Mouse (Mus musculus) thymus, postnatal 36 days (tissue): Measurements from ENCODE around the gene Vmn2r3.
"Not testable (repeated sequence)": the region's sequence is repeated elsewhere in the genome, so short reads cannot be mapped to it uniquely, and the experiment has no call there.

Experiments used
- DNase-seq, 2 experiments: peaks; one replicate each; pipeline ENCODE4 v3.0.0; 2022; ENCODE audit warnings: mixed read lengths in 2 of 2

Gene Vmn2r3

DNA sequence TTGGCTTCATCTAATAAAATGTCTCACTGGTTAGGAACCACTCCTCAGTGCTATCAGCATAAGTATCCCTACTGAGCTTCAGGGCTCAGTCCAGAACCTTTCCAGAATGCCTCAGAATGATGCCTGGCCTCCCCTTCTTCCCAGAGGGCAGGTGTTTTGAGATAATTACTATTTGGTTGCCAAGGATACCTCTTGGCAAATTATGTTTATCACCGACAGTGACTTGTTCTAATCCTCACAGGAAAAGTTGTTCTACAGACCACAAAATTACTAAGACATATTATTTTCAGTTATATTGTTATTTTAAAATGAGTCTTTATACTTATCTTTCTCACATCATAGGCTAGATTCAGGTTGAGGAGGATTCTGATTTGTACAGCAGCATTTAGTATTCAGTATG, at the start of gene Vmn2r3:
Gene Vmn2r3, minus strand, starts transcription at position 101 of the 400 bp plus-strand sequence.
- DNase-seq, result no peak

DNA sequence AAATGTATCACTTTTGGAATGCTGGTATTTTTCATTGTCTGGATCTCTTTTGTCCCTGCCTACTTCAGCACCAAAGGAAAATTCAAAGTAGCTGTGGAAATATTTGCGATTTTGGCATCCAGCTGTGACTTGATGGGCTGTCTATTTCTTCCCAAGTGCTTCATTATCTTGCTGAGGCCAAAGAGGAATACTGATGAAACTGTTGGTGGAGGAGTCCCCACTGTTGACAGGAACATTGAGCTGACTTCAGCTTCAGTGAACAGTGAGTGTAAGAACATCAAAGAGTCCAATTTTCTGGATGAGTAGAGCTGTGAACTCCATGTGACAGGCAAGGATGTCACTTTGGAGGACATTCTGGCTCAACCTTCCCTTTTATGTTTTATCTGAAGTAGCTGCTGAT, 43.0 kb upstream of the Vmn2r3 start:
- DNase-seq, result no peak

DNA sequence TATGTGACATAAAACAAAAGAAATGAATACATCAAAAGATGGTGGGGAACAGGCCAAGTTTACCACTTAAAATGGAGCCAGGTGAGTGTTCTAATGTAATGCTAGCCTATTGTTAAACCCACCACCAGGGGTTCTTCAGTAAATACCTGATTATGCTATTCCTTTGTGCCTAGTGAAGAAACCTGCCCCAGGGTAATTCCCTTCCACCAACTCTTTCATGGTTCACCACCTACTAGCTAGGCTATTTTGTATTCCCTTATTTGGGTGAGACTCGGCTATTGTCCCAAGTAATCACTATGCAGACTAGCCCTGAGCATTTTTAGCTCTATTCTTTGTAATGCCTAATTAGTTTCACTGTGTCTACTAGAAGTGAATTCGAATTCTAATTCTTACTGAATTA, 32.3 kb upstream of the Vmn2r3 start:
- no peak for DNase-seq

DNA sequence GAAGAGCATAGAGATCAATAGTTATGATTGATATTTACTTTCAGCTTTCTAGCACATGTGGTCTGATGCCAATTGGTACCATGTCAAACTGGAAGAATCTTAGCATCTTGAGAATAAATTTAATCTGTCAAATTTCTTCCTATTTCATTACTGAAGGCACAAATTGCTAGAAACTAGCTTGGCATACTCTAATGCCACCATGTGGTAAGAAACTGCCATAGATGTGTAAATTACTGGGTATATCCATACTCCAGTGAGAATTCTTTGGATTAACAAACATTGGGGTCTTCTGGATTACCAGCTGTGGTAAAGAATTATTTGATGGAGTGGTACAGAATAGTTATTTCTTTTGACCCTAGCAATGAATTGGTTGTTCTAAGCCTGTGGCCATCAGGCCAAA, 17.3 kb upstream of the Vmn2r3 start:
- DNase-seq, result no peak

DNA sequence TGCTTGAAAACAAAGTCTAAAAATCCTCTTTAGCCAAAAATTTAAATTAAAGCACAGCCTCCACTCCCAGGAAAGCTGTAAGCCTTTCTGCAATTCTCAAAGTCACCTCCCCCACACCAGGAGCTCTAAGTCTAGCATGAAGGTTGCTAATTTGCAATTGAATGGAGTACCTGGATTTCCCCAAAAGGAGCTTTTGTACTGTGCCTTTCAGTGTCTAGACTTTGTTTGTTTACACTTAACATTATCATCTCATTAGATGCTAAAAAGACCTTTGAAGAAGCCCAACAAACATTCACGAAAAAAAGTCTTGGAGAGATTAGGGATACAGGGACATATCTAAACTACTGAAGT, 23.8 kb downstream of the Vmn2r3 start:
- no peak for DNase-seq

DNA sequence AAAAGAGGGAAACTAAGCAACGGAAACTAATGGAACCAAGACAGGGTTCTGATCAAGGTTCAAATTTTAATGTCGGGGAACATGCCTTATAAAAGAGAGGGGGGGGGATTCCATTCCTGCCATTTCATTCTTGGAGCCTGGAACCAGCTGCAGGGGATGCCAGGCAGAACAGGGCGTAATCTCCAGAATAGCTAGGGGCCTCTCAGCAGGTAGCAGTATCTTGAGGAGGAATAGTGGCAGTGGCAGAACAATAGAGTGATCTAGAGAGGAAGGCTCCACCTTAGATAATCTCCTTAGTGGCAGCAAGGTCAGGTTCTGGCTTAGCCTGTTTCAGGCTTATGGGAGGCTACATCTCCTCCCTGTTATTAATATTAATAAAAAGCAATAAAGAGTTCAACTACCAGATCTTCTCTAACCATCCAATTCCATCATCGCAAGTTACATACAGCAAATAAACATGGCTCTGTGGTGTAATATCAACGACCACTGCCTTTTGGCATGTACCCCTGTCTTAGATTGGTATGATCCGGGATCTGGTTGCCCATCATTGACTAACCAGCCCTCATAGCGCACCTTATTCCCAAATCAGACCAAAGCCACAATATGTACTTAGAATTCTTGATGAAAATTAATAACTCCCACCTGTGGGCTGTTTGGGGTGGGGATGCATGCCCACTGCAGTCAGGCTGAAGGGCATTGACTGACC, 24.3 kb downstream of the Vmn2r3 start:
- not testable (repeated sequence) for DNase-seq

DNA sequence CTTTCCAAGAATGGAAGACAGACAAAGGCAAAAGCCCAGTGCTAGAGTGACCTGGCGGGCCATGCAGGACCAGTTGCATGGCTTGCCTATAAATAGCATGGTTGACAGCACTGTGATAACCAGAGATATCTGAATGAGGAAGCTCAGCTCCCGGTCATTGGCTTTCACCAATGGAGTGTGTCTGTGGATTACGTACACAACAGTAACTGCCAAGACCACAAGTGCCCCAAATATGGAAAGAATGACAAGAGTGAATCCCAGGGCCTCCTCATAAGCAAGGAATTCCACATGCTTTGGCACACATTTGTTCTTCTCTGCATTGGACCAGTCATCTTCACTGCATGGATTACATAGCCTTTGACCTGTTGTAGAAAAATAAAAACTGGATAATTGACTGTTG, 29.9 kb downstream of the Vmn2r3 start:
- no peak for DNase-seq

DNA sequence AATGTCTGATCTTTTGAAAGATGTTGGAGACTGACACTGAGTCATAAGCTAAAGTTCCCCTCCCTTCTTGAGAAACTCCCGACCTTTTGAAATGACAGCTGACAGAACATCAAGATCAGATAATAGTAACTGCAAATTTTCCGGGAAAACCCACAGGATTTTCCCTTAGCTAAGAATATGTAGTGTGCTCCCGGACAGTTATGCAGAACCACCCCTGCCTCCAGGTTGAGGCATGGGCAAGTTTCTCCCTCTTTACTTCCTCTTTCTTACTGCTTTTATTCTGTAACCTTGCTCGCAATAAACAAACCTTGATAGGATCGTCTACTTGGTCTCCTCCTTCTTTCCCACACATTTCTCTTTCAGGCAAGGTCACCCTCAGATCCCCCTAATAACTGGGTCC, 37.9 kb downstream of the Vmn2r3 start:
- no peak for DNase-seq

DNA sequence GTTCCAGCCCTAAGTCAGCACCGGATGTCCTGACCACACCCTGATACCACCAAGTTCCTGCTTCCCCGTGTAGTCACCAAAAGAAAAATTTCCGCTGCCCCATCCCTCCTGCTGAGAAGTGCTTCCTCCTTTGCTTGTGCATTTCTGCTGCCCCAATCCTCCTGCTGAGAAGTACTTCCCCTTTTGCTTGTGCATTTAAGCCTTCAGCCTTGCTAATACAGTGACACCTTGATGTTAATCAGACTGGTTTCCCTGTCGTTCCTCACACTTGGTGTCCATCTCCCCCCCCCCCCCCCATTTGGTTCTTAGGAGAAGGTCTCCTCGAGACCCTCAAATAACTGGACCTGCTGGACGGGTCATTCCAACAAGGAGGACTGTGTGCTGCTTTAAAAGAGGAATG, 39.0 kb downstream of the Vmn2r3 start:
- DNase-seq, result not testable (repeated sequence)

DNA sequence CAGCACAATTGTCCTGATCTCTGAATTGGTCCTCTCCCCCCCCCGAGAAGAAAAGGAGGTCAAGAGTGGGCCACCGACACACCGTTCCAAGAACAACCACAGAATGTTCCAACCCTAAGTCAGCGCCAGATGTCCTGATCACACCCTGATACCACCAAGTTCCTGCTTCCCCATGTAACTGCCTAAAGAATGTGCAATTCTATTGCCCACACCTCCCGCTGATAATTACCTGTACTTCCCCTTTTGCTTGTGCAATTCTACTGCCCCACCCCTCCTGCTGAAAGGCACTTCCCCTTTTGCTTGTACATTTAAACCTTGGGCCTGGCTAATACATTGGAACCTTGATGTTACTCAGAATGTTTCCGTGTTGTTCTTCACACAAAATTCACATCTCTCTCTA, 54.0 kb downstream of the Vmn2r3 start:
- DNase-seq, result not testable (repeated sequence)

DNA sequence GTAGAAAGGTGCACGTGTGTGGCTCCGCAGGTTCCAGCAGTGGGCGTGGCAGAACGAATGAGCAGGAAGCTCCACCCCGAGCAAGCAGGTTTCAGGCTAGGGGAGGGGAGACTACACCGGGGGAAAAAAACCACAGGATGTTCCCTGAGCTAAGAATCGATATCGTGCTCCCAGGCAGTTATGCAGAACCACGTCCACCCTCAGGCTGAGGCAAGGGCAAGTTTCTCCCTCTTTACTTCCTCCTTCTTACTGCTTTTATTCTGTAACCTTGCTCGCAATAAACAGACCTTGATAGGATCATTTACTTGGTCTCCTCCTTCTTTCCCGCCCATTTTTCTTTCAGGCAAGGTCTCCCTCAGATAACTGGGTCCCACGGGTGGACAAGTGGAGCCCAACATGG, 55.9 kb downstream of the Vmn2r3 start:
- not testable (repeated sequence) for DNase-seq

DNA sequence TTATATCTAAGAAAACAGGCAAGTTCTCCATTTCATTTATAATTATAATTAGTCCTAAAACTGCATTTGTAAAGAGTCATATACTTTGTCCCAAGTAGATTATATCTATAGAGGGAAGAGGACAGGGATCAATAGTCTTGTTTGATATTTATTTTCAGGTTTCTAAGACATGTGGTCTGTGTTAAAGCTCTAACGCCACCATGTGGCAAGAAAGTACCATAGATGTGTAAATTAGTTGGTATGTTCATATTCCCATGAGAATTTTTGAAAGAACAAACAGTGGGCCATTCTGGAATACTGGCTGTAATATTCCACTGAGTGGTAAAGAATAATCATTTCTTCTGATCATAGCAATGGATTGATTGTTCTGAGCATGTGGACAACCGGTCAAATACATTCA, 62.3 kb downstream of the Vmn2r3 start:
- DNase-seq, result no peak
